Mouse (Mus musculus) A20 (cell line): ENCODE data around the gene Rasgrp1.

Experiments used
- DNase-seq: peaks from one replicate; pipeline ENCODE4 v3.0.0-alpha.2; 2011; ENCODE audit warnings: low read depth, low spot score

The Rasgrp1 gene

DNA sequence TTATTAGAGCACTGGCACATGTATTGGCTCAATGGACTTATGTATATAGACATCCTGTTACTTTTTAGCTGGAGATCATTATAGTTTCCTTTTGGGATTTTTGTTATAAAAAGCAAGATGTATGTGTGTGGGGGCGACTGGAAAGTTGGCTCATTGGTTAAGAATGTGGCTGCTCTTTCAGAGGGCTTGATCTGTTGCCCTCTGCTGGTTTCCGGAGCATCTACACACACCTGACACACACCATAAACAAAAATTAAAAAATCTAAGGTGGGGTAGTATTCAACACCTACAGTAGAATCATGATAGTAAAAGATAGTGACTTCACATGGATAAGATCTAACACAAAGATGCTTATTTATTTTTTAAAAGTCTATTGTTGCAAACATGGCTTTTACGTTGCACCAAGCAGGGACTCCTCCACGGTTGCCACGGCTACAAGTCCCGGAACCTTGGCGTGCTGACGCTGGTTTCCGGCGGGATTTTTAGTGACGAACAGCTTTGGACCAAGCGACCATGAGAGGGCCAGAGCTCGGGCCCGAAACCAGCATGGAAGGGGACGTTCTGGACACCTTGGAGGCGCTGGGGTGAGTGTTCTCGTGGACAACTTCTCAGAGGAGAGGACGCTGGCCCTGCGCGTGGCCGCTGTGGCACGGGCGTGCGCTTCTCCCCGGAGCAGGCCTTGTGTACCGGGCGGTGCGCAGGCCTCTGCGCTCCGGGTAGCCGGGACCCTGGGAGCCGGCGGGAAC is 93.4 kb downstream of the Rasgrp1 start, which contains the start of gene Fam98b:
TSS of gene Fam98b (plus strand) at position 485 of the 746 bp plus-strand sequence.
- DNase-seq, result peak; percentile 97

DNA sequence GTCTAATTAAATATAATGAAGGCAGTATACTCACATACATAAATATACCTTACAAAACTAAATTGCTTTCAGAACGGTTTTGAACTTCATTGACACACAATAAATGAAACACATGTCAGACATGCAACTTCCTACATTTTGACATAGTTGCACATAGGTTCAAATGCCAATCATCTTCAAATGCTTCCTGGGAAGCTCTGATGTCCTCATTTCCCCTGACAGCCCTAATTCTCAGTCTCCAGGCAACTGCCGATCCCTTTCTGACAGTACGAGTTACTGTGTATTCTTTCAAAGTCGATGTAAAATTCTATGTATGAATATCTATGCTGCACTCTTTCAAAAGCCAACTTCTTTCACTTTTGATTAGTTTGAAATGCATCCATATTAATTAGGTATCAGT is 100.8 kb downstream of the Rasgrp1 start:
- DNase-seq, result no peak

DNA sequence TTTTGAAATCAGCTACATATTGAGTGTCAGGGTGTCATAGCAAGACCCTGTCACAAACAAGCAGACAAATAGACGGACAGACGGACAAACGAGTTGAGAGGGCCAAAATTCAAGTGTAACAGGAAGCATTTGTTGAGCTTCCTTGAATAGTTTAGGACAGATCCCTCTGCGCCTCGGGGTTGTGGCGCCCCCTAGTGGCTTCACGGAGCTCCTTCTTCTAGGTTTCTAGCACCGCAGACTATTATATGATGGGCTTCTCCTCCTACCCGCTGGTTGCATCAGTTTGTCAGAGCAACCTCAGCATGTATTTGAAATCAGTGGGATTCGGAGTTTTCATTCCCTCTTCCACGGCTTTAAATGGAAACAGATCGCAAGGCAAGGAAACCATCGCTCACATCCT is 111.5 kb downstream of the Rasgrp1 start:
- peak; percentile 78 for DNase-seq

DNA sequence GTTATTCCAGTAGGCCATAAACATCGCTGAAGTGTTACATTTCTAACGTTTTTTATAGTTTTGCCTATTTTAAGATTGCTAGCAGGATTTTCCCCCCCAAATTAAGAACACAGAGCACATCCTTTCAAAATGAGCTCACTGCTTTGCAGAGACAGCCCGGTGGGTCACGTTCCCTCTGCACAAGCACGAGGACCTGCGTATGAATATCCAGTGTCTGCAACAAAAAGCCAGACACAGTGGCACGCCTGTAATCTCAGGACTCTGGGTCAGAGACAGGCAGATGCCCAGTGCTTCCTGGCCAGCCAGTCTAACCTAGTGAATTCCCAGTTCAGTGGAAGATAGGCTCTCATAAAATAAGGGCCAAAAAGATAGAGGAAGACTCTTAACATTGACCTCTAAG is 112.5 kb downstream of the Rasgrp1 start:
- no peak for DNase-seq
